Mouse (Mus musculus) MEL (cell line): Measurements from ENCODE around the gene Gng12. TPM values are rescaled to one million over a fixed set of nuclear protein-coding genes. Genes with fewer than 3 reads are reported as not detected.

Experiments used
- DNase-seq: peaks from one replicate; pipeline ENCODE4 v3.0.0; 2011; ENCODE audit warnings: low read depth, low spot score
- H3K27ac ChIP-seq: 2 replicates; pipeline ENCODE4 v1.5.1; 2012; ENCODE audit warnings: low read depth, mild to moderate bottlenecking, control low read depth, low read length, moderate library complexity; ENCODE audit not compliant: control insufficient read depth
- H3K27me3 ChIP-seq, 2 experiments: fragments of 150-350 bp in 1 of 2; sonication (generic) in 1 of 2; 2 replicates each; pipeline ENCODE4 v1.6.1; 2012; ENCODE audit warnings: low read length in 2 of 2, mild to moderate bottlenecking in 2 of 2, improper control_type of control experiment in 1 of 2, moderate library complexity in 1 of 2; ENCODE audit not compliant: insufficient read depth in 2 of 2, control insufficient read depth in 1 of 2
- H3K36me3 ChIP-seq, 2 experiments: 2 replicates each; pipeline ENCODE4 v1.6.1; 2012 to 2014; ENCODE audit warnings: low read length in 2 of 2, improper control_type of control experiment in 1 of 2, inconsistent platforms in 1 of 2, mild to moderate bottlenecking in 1 of 2; ENCODE audit not compliant: insufficient read depth in 2 of 2, control insufficient read depth in 1 of 2
- H3K4me1 ChIP-seq, 2 experiments: fragments of 150-350 bp in 1 of 2; sonication (generic) in 1 of 2; 2 replicates each; pipeline ENCODE4 v1.6.1; 2012; ENCODE audit warnings: low read length in 2 of 2, improper control_type of control experiment in 1 of 2, mild to moderate bottlenecking in 1 of 2; ENCODE audit not compliant: insufficient read depth in 2 of 2, control insufficient read depth in 1 of 2
- H3K4me3 ChIP-seq, 2 experiments: fragments of 150-350 bp in 1 of 2; sonication (generic) in 1 of 2; 2 replicates each; pipeline ENCODE4 v1.5.1; 2012; ENCODE audit warnings: low read depth in 2 of 2, low read length in 2 of 2, mild to moderate bottlenecking in 2 of 2, moderate library complexity in 2 of 2, control low read depth in 1 of 2, improper control_type of control experiment in 1 of 2; ENCODE audit not compliant: control insufficient read depth in 1 of 2, insufficient read depth in 1 of 2
- H3K79me2 ChIP-seq: 2 replicates; pipeline ENCODE4 v1.6.1; 2012; ENCODE audit warnings: mild to moderate bottlenecking, low read length, moderate library complexity; ENCODE audit not compliant: control insufficient read depth, poor library complexity, insufficient read depth
- H3K9ac ChIP-seq: 2 replicates; pipeline ENCODE4 v1.6.1; 2012; ENCODE audit warnings: low read depth, mild to moderate bottlenecking, control low read depth, low read length, moderate library complexity; ENCODE audit not compliant: control insufficient read depth, poor library complexity, severe bottlenecking
- H3K9me3 ChIP-seq: fragments of 150-350 bp; sonication (generic); replicated peaks from 2 replicates; pipeline ENCODE4 v1.6.1; 2012; ENCODE audit warnings: mild to moderate bottlenecking, low read length, improper control_type of control experiment, moderate library complexity; ENCODE audit not compliant: insufficient read depth
- BHLHE40 ChIP-seq: IDR thresholded peaks from 2 replicates; pipeline ENCODE4 v1.6.1; 2012; ENCODE audit warnings: low read depth, mild to moderate bottlenecking, inconsistent platforms, low read length, improper control_type of control experiment, borderline replicate concordance
- CHD2 ChIP-seq: IDR thresholded peaks from 2 replicates; pipeline ENCODE4 v1.6.1; 2011; ENCODE audit warnings: low read length, improper control_type of control experiment
- CTCF ChIP-seq, 3 experiments: IDR thresholded peaks in 2 of 3; conservative IDR thresholded peaks in 1 of 3; 2 replicates each; pipeline ENCODE4 v1.5.1; 2011 to 2012; ENCODE audit warnings: low read length in 3 of 3, low read depth in 2 of 3, mild to moderate bottlenecking in 2 of 3, improper control_type of control experiment in 1 of 3, inconsistent platforms in 1 of 3, mixed read lengths in 1 of 3, moderate library complexity in 1 of 3; ENCODE audit not compliant: control insufficient read depth in 1 of 3, insufficient read depth in 1 of 3, poor library complexity in 1 of 3, severe bottlenecking in 1 of 3
- ELF1 ChIP-seq: IDR thresholded peaks from 2 replicates; pipeline ENCODE4 v1.6.1; 2014; ENCODE audit warnings: low read depth, mild to moderate bottlenecking, inconsistent platforms, low read length, improper control_type of control experiment, moderate library complexity
- ETS1 ChIP-seq: IDR thresholded peaks from 2 replicates; pipeline ENCODE4 v1.6.1; 2012; ENCODE audit warnings: low read depth, mild to moderate bottlenecking, inconsistent platforms, low read length, improper control_type of control experiment, moderate library complexity
- GABPA ChIP-seq: IDR thresholded peaks from 2 replicates; pipeline ENCODE4 v1.6.1; 2012; ENCODE audit warnings: low read depth, mild to moderate bottlenecking, inconsistent platforms, low read length, improper control_type of control experiment, moderate library complexity
- HCFC1 ChIP-seq: IDR thresholded peaks from 2 replicates; pipeline ENCODE4 v1.6.1; 2012; ENCODE audit warnings: low read depth, mild to moderate bottlenecking, inconsistent platforms, low read length, improper control_type of control experiment, moderate library complexity
- MAFK ChIP-seq: IDR thresholded peaks from 2 replicates; pipeline ENCODE4 v1.6.1; 2011; ENCODE audit warnings: low read depth, mild to moderate bottlenecking, low read length, improper control_type of control experiment, borderline replicate concordance
- MAZ ChIP-seq: IDR thresholded peaks from 2 replicates; pipeline ENCODE4 v1.6.1; 2012; ENCODE audit warnings: low read depth, mild to moderate bottlenecking, inconsistent platforms, low read length, improper control_type of control experiment
- MEF2A ChIP-seq: IDR thresholded peaks from 2 replicates; pipeline ENCODE4 v1.6.1; 2014; ENCODE audit warnings: low read depth, mild to moderate bottlenecking, inconsistent platforms, low read length, improper control_type of control experiment; ENCODE audit not compliant: poor library complexity, insufficient replicate concordance, severe bottlenecking; ENCODE audit errors: extremely low read depth
- MXI1 ChIP-seq: IDR thresholded peaks from 2 replicates; pipeline ENCODE4 v1.6.1; 2011; ENCODE audit warnings: mild to moderate bottlenecking, low read depth, low read length, improper control_type of control experiment
- MYC ChIP-seq: IDR thresholded peaks from 2 replicates; pipeline ENCODE4 v1.6.1; 2011; ENCODE audit warnings: low read depth, mild to moderate bottlenecking, low read length, improper control_type of control experiment, moderate library complexity
- NELFE ChIP-seq: IDR thresholded peaks from 2 replicates; pipeline ENCODE4 v1.6.1; 2011; ENCODE audit warnings: low read depth, low read length, improper control_type of control experiment
- NRF1 ChIP-seq: IDR thresholded peaks from 2 replicates; pipeline ENCODE4 v1.6.1; 2014; ENCODE audit warnings: low read depth, mild to moderate bottlenecking, inconsistent platforms, low read length, improper control_type of control experiment, moderate library complexity; ENCODE audit not compliant: poor library complexity, insufficient read depth, severe bottlenecking
- POLR2AphosphoS5 ChIP-seq: IDR thresholded peaks from 2 replicates; pipeline ENCODE4 v1.6.1; 2012; ENCODE audit warnings: low read depth, borderline replicate concordance, mild to moderate bottlenecking, inconsistent platforms, low read length, moderate library complexity, mixed read lengths
- SIN3A ChIP-seq: IDR thresholded peaks from 2 replicates; pipeline ENCODE4 v1.6.1; 2012; ENCODE audit warnings: low read length, improper control_type of control experiment, inconsistent platforms
- TAL1 ChIP-seq: IDR thresholded peaks from 2 replicates; pipeline ENCODE4 v1.6.1; 2012; ENCODE audit warnings: mild to moderate bottlenecking, inconsistent platforms, low read length, moderate library complexity, mixed read lengths
- TBP ChIP-seq: IDR thresholded peaks from 2 replicates; pipeline ENCODE4 v1.8.0; 2011; ENCODE audit warnings: low read depth, low read length, improper control_type of control experiment
- USF1 ChIP-seq: IDR thresholded peaks from 2 replicates; pipeline ENCODE4 v1.6.1; 2014; ENCODE audit warnings: low read depth, mild to moderate bottlenecking, inconsistent platforms, low read length, improper control_type of control experiment, moderate library complexity
- USF2 ChIP-seq, 2 experiments: IDR thresholded peaks; 2 replicates each; pipeline ENCODE4 v1.6.1; 2011 to 2012; ENCODE audit warnings: improper control_type of control experiment in 2 of 2, low read length in 2 of 2, borderline replicate concordance in 1 of 2, inconsistent platforms in 1 of 2, low read depth in 1 of 2, mild to moderate bottlenecking in 1 of 2; ENCODE audit not compliant: insufficient read depth in 1 of 2
- ZC3H11A ChIP-seq: IDR thresholded peaks from 2 replicates; pipeline ENCODE4 v1.6.1; 2012; ENCODE audit warnings: low read depth, mild to moderate bottlenecking, inconsistent platforms, low read length, improper control_type of control experiment
- ZKSCAN1 ChIP-seq: IDR thresholded peaks from 2 replicates; pipeline ENCODE4 v1.6.1; 2012; ENCODE audit warnings: low read depth, mild to moderate bottlenecking, inconsistent platforms, low read length, improper control_type of control experiment, moderate library complexity
- ZMIZ1 ChIP-seq: IDR thresholded peaks from 2 replicates; pipeline ENCODE4 v1.6.1; 2012; ENCODE audit warnings: low read depth, mild to moderate bottlenecking, inconsistent platforms, low read length, improper control_type of control experiment, moderate library complexity
- polyA plus RNA-seq, 2 experiments: library from polyadenylated mRNA; stranded (reverse) in 1 of 2; unstranded in 1 of 2; fragments of >175 nt in 1 of 2; fragments of >200 nt in 1 of 2; gene quantifications; 2 replicates each; pipeline versions ENCODE4 v1.2.1 to v1.2.4; 2012; ENCODE audit warnings: low replicate concordance in 2 of 2, low read depth in 1 of 2; ENCODE audit not compliant: insufficient read length in 2 of 2, insufficient read depth in 1 of 2, missing spikeins in 1 of 2
- total RNA-seq: library from RNA; depleted of rRNA; stranded (reverse); fragments of 300-350 nt; gene quantifications from 2 replicates; pipeline ENCODE4 v1.2.3, GENCODE M21; 2012

Gene Gng12
- total and polyA plus RNA-seq, 3 experiments, result 16.8 to 44.0 TPM; not detected in 1

- TF ChIP-seq NRF1 (no peak), ELF1 (no peak), CTCF (IDR thresholded peaks at IDR 0.05 in 2 of 3, conservative IDR thresholded peaks at IDR 0.05 in 1 of 3; ENCODE audit: control insufficient read depth in 1 of 3, insufficient read depth in 1 of 3, low read depth in 2 of 3, low read length in 3 of 3, poor library complexity in 1 of 3, severe bottlenecking in 1 of 3) (no peak), HCFC1 (peak; percentile 34; the same call in 1 of the 2 replicates), BHLHE40 (peak; percentile 37; the same call in 1 of the 2 replicates), ZMIZ1 (no peak), SIN3A (peak; percentile 93), ZKSCAN1 (no peak), NELFE (no peak), CHD2 (no peak), GABPA (no peak)
These were observed 83.0 kb downstream of the Gng12 start (continued) for GRCm38 (mm10) chr6:66979197-66979596.

- H3K4me1 ChIP-seq, result peaks cover 22 to 25% of the 10 kb centered on the region in 2 experiments
- TF ChIP-seq MAZ (no peak), TBP (no peak), NELFE (no peak), MYC (no peak), BHLHE40 (no peak), POLR2AphosphoS5 (no peak), ETS1 (peak; percentile 6; the same call in 1 of the 2 replicates), ZKSCAN1 (no peak), MAFK (no peak), ZC3H11A (0 out of 2 replicates have a peak, but pooled peaks have one; percentile 3), USF2 (IDR thresholded peaks at IDR 0.05; ENCODE audit: borderline replicate concordance in 1 of 2, insufficient read depth in 1 of 2, low read depth in 1 of 2, low read length in 2 of 2) (no peak), ZMIZ1 (no peak), USF1 (no peak), TAL1 (no peak), GABPA (no peak), MEF2A (no peak), MXI1 (no peak)
- peaks cover 3 to 27% of the 10 kb centered on the region in 2 experiments for H3K36me3 ChIP-seq
- no peak for DNase-seq
- peak overlapping the region; percentile 36 for H3K27ac ChIP-seq
- no peaks in the 10 kb centered on the region for H3K27me3 ChIP-seq
- H3K9me3 ChIP-seq, result no peaks in the 10 kb centered on the region
- H3K9ac ChIP-seq, result no peak overlapping the region
- H3K4me3 ChIP-seq, result no peak overlapping the region
- peaks cover 2% of the 10 kb centered on the region for H3K79me2 ChIP-seq
These were observed 83.8 kb downstream of the Gng12 start for GRCm38 (mm10) chr6:66980040-66980439.
